Mouse (Mus musculus) forelimb bud, embryonic 11.5 days (tissue): Measurements from ENCODE around the gene Calcr.
"Not testable (repeated sequence)": the region's sequence is repeated elsewhere in the genome, so short reads cannot be mapped to it uniquely, and the experiment has no call there.

Source experiments
- DNase-seq: peaks from one replicate; pipeline ENCODE4 v3.0.0-alpha.2; 2012; ENCODE audit warnings: low read depth, low spot score

Gene Calcr

DNA sequence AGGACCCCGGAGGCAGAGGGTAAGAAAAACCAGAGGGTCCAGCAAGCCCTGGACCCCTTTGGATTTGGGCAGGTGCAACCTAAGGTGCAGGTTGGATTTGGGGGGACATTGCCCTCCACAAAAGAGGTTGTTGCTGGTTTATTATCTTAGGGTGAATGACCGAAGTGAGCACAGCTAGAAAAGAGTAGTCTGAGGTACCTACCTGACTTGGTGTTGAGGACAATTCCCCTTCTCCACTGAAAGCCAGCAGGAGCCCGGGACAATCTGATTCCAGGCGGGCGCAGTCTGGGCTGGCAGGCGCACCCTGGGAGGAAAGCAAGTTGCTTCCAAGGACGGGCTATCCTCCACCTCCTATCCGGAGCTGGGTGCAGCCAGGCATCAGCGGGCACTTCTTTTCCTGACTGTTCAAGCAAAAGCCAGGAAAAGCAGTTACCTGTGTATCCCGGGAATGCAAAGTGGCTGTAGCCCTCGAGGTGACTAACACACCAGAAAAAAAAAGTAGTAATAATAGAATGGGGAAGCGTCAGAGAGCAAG lies at the start of gene Calcr:
Gene Calcr, minus strand, starts transcription at position 485 of the 535 bp plus-strand sequence.
- DNase-seq, result no peak

DNA sequence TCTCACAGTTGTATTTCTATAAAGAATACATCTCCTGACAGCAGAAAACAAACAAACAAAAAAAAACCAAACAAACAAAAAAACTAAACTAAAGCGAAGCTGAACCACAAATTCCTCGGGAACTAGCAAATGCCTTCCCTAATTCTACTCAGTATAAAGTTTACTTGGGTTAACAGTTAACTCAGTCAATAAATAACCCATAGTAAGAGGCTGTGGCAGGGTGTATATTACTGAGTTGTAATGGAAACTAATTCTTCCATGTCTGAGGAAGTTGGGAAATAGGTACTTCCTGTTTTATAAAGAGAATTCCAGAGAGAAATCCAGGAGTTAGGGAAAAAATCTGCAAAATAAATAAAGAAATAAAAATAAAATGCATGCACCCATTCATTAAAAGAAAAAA lies 3.0 kb upstream of the Calcr start:
- DNase-seq, result no peak

DNA sequence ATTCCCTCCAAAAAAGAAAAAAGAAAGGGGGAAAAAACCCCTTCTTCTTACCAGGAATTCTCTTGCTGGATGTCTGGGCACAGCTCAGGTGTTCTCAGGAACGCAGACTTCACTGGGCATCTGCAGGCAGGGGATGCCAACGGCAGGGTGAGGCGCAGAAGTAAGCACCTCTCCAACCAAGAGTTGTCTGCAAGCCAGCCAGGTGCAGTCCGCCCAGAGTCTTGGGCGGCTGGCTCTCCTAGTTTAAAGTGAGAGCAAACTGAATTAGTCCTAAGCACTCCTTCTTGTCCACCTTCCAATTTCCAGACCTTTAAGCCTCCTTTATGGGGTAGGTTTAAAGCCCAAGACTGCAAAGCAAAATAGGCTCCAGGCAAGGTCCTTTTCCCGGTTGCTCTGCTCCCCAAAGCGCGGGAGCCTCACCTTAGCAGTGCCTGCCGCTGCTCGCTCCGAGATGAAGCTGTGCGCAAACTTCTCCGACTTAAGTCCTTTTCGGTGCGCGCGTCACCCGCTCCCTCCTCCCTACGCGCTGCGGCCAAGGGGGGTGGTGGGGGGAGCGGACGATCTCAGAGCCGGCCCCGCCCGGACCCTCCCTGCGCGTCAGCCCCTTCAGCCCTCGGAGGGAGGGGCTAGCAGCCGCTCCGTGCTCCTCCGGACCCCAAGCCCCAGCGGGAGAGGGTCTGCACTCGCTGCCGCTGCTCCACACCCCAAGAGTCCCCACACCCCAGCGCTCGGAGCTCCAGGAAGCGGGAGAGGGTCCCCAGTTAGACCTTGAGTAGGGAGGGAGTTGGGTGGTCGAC lies 1.1 kb downstream of the Calcr start:
- DNase-seq, result no peak

DNA sequence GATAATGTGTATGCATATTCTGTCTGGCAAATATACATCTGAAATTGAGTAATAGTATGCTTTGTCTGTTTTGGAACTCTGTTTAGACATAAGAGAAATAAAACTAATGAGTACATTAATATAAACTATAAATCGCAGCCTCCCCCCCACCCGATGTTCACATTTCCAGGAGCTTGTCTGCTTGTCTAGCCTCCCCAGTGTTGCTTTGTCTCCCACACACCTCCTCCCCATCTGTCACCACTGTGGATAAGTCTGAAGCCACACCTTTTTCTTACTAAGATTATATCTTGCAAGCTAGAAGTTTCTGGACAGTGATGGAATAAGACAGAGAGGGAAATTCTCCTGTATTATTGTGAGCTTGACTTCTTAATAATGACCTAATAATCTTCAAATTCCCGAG lies 12.9 kb downstream of the Calcr start:
- DNase-seq, result no peak

DNA sequence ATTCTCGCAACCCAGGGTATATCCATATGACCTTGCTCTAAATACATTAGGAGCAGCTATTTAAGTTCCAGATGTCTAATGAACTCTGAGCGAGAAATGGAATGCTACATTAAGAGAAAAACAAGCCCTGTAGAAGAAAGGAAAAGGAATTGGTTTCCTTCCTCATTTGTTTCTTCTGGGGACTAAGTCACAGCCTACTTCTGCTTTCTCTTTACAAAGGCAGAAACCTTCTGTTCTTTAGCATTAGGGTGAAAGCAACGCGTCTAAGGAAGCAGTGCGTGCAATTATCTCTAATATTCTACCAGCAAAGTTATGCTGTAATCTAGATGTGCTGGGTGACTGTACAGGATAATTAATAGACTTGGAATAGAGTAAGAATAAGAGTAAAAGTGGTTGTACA lies 14.9 kb downstream of the Calcr start:
- DNase-seq, result no peak

DNA sequence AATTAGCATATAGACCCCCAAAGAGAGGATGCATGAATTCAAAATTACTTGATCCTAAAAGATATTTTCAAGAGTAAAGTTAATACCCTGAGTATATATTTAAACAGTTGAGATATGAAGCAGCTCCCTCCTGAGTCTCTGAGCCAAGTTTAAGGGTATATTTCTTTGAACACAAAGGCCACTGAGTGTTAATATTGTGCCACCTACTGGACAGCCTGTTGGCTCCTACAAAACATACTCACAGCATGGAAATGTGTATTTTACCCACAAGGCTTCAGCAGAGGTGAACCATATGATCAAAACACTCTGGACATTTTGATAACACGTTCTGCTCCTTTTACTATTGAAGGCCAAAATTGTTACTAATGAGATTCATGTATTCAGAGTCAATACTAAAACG lies 19.0 kb downstream of the Calcr start:
- no peak for DNase-seq

DNA sequence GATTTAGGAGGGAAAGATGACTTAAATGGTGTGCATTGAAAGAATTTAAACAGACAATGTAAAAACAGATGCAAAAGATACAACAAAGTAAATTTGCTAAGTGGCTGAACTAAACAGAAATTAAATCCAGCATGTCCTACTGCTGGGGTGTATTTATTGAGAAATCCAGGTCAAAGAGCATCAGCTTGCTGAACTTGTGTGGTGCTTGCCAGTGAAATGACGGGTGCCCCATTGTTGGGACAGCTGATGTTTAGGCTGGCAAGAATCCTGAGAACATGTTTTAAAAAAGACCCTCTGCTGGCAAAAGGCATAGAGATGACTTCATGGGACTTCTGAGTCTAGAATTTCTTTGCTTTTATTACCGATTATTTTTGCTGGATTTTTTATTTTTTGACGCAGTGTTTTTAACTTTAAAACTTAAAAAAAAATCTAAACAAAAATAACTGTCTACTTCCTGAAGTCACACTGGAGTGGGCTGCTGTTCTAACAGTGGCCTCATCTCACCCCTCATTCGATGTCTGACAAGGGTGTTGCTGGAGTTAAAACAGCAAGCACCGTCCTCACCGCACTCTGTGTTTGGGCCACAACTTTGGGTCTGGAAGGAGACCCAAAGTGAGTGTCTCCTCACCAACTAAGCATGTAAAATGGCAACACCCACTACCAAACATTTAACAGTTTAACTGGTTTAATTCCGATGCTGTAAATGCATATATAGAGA lies 22.4 kb downstream of the Calcr start:
- no peak for DNase-seq

DNA sequence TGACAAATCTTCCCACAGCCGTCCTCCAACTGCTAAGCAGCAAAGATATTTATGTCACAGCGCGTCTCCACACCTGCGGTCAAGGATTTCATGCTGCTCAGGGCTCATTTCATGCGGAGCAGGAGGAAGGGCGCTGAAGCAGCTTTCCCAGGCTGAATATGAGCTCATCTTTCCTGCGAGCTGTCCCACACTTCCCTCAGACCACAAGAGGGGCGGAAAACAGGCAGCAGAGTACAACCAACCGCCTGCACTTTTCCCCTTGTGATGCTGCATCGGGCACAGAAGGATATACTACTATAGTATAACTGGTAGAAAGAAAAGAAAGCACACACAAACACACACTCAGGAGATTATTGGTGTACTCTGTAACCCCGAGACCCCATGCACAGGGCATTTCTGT lies 23.2 kb downstream of the Calcr start:
- DNase-seq, result no peak

DNA sequence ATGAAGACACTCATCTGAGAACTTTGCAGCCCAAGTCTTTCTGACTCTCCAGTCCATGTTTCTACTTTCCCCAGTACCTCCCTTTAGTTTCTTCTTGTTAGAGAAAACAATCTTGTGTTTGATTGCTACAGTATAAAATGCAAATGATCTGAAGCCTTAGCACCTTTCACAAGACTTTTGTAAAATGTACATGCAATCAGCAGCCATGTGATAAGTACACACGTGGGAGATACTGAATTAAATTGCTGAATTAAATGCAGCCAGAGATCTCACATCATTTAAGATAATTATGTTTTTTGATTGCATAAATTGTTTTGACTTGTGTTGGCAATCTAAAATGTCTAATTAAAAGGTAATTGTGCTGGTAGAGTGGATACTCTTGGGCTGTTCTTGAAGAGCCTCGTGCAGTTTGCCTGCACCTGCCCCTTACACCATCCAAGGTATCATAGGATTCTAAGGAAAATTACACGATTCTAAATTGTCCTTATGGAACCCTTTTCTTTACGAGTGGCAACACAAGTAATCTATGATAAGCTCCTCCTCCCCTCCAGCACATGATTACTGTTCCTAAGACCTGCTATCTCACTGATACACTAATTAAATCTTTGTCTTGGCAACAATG lies 34.2 kb downstream of the Calcr start:
- DNase-seq, result no peak

DNA sequence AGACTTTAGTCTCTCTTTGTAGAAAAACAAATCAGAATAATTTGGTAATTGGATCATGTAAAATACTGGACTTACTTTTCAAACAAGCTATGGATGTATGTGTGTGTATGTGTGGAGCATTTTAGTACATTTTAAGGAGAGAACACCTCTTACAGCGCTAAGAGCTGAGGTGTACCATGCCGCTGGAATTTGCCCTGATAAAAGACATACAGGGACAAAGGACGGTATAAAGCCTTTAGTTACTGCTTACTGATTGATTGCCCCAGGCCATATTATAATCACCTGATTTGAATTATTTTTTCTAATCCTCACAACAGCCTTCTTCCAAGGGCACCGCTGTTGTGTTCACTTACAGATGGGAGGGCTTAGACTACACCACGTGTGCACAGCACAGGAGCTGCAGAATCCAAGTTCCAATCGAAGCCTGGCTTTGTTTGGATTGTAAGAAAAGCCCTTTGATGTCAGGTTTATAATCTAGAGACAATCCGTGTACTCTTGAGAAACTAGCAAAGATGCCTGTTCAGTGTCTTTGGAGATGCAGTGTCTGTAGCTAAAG lies 76.3 kb downstream of the Calcr start:
- DNase-seq, result no peak

DNA sequence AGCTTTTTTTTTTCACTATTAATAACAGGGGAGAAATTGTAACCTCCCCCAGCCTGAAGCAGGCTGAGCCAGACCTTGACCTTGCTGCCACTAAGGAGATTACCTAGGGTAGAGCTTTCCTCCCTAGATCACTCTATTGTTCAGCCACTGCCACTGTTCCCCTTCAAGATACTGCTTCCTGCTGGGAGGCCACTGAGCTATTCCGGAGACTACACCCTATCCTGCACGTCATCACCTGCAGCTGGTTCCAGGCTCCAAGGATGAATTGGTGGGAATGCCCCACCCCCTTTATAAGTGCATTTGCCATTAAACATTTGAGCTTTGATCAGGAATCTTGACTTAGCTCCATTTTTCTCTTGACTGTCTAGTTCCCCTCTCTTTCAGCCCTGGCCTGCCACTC lies 86.2 kb downstream of the Calcr start:
- not testable (repeated sequence) for DNase-seq

DNA sequence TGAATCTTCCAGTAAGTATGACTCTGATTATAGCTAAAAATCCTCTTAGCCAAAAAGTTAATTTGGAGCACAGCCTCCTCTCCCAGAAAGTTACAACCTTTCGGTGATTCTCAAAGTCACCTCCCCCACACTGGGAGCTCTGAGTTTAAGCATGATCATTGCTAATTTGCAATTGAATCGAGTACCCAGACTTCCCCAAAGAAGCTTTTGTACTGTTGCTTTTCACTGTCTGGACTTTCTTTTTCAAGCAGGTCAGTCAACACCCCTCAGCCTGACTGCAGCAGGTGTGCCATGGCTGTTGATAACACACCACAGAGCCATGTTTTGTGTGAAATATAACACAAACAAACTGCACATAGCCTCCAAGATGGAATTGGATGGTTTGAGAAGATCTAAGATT lies 86.7 kb downstream of the Calcr start:
- no peak for DNase-seq

DNA sequence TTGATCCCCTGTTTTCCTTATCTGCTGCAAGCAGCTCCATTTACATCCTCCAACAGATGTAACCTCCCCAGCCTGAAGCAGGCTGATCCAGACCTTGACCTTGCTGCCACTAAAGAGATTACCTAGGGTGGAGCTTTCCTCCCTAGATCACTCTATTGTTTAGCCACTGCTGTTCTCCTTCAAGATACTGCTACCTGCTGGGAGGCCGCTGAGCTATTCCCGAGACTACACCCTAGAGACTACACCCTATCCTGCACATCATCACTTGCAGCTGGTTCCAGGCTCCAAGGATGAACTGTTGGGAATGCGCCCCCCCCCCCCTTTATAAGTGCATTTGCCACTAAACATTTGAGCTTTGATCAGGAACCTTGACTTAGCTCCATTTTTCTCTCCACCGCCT lies 92.6 kb downstream of the Calcr start:
- not testable (repeated sequence) for DNase-seq

DNA sequence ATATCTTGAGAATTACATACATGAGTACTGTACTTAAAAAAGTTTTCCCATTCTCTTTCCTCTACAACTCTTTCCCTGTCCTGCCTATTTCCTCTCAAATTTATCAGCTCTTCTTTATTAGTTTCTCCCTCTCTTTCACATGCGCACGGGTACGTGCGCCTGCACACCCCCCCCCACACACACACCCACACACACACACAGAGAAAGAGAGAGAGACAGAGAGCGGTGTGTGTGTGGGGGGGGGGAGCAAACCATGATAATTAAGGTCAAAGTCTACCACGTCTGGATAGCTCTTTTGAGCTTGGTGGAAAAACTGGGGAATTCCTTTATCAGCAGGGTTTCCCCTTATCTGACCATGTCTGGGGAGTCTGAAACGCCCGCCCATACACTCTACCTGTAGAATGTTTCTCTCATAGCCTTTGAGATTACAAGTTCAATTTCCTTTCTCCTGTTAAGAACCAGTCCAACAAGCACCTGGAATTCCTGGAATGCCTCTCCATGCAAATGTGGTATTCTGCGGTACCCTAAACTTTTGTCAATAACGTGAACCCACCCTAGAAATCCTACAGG lies 100.3 kb downstream of the Calcr start:
- DNase-seq, result no peak

DNA sequence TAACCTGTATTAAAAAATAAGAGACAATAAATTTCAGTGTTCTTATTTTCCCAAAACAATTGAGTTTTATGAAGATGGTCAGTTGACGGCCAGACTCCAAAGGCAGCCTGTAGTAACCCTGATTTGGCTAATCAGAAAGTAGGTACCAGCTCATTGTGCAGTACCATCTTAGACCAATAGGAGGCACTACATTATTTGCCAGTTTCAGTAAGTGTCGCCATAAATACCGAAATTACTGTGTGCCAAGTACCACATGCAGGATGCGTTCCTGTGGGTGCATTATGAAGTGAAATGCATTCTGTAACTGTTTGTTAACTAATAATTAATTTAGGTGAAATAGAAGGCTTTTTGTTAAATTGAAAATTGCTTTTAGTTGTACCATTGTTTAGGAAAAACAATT lies 106.1 kb downstream of the Calcr start:
- DNase-seq, result no peak
